Mouse (Mus musculus): ENCODE measurements around the gene Tmem63b. TPM values are rescaled to one million over a fixed set of nuclear protein-coding genes. Genes with fewer than 3 reads are reported as not detected.

Gene Tmem63b
- polyA plus RNA-seq (2014; fragmentation: Illumina TruSeq; extraction: RNeasy Lipid Tissue Mini Kit (QIAGEN cat#74804); ENCODE audit: low read depth, low replicate concordance), result 79.9 TPM

GRCm38 (mm10) chr17:45686716-45687115, at the start of gene Tmem63b:
Gene Tmem63b, minus strand, starts transcription at chr17:45686905.

GRCm38 (mm10) chr17:45733735-45734301, 47.1 kb upstream of the Tmem63b start, which contains the start of gene 1600014C23Rik:
Gene 1600014C23Rik, minus strand, starts transcription at chr17:45733844.

GRCm38 (mm10) chr17:45686093-45686619, 549 bp downstream of the Tmem63b start, which contains the start of gene Mrpl14:
Gene Mrpl14, plus strand, starts transcription at chr17:45686322.

GRCm38 (mm10) chr17:45659225-45659624, 27.5 kb downstream of the Tmem63b start, which contains the start of gene Capn11:
Gene Capn11, minus strand, starts transcription at chr17:45659325.

Other genes with a start within 250 kb of the Tmem63b start
- 0.31 TPM for gene Spats1, start 211.5 kb downstream of the Tmem63b start, polyA plus RNA-seq (2014; fragmentation: Illumina TruSeq; extraction: RNeasy Lipid Tissue Mini Kit (QIAGEN cat#74804); ENCODE audit: low read depth, low replicate concordance)
- 18.6 TPM for gene Aars2, start 180.1 kb downstream of the Tmem63b start, polyA plus RNA-seq (2014; fragmentation: Illumina TruSeq; extraction: RNeasy Lipid Tissue Mini Kit (QIAGEN cat#74804); ENCODE audit: low read depth, low replicate concordance)
- not detected for gene Tcte1, start 163.5 kb downstream of the Tmem63b start, polyA plus RNA-seq (2014; fragmentation: Illumina TruSeq; extraction: RNeasy Lipid Tissue Mini Kit (QIAGEN cat#74804); ENCODE audit: low read depth, low replicate concordance)
- gene Tmem151b, start 137.2 kb downstream of the Tmem63b start, polyA plus RNA-seq (2014; fragmentation: Illumina TruSeq; extraction: RNeasy Lipid Tissue Mini Kit (QIAGEN cat#74804); ENCODE audit: low read depth, low replicate concordance), result not detected
- gene Nfkbie, start 131.2 kb downstream of the Tmem63b start, polyA plus RNA-seq (2014; fragmentation: Illumina TruSeq; extraction: RNeasy Lipid Tissue Mini Kit (QIAGEN cat#74804); ENCODE audit: low read depth, low replicate concordance), result 1.9 TPM
- gene Slc35b2, start 123.0 kb downstream of the Tmem63b start, polyA plus RNA-seq (2014; fragmentation: Illumina TruSeq; extraction: RNeasy Lipid Tissue Mini Kit (QIAGEN cat#74804); ENCODE audit: low read depth, low replicate concordance), result 27.8 TPM
- gene Hsp90ab1, start 113.6 kb downstream of the Tmem63b start, polyA plus RNA-seq (2014; fragmentation: Illumina TruSeq; extraction: RNeasy Lipid Tissue Mini Kit (QIAGEN cat#74804); ENCODE audit: low read depth, low replicate concordance), result 1,229 TPM
- gene Slc29a1, start 87.3 kb downstream of the Tmem63b start, polyA plus RNA-seq (2014; fragmentation: Illumina TruSeq; extraction: RNeasy Lipid Tissue Mini Kit (QIAGEN cat#74804); ENCODE audit: low read depth, low replicate concordance), result 99.8 TPM
- gene Mymx, start 84.8 kb downstream of the Tmem63b start, polyA plus RNA-seq (2014; fragmentation: Illumina TruSeq; extraction: RNeasy Lipid Tissue Mini Kit (QIAGEN cat#74804); ENCODE audit: low read depth, low replicate concordance), result not detected
- gene Capn11, start 27.6 kb downstream of the Tmem63b start, polyA plus RNA-seq (2014; fragmentation: Illumina TruSeq; extraction: RNeasy Lipid Tissue Mini Kit (QIAGEN cat#74804); ENCODE audit: low read depth, low replicate concordance), result 2.1 TPM
- gene Mrpl14, start 583 bp downstream of the Tmem63b start, polyA plus RNA-seq (2014; fragmentation: Illumina TruSeq; extraction: RNeasy Lipid Tissue Mini Kit (QIAGEN cat#74804); ENCODE audit: low read depth, low replicate concordance), result 140 TPM
- gene 1600014C23Rik, start 46.9 kb upstream of the Tmem63b start, polyA plus RNA-seq (2014; fragmentation: Illumina TruSeq; extraction: RNeasy Lipid Tissue Mini Kit (QIAGEN cat#74804); ENCODE audit: low read depth, low replicate concordance), result not detected

Data from heart, adult 10 weeks (tissue).